ENCODE assay signal across 27 mouse cellular contexts in the genomic region with DNA sequence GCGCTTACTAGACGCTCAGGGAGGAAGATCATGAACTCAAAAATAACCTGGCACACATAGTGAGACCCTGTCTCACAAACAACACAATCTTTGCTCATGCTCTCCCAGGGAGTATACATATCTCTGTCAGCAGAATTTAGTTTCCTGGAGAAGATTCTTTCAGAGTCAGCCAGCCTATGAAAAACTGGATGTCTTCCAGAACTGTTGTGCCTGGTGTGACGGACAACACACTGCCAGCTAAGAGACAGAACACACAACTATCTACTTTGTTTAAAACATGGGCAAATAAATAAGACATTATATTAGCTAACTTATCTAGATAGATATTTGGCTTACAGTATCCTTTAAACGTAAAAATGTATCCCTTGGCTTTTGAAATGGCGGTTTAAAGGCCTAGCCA.
A peak's percentile ranks its signal among the peaks of the same experiment; 100 is the strongest.
DNase-seq lines count a peak whose midpoint lies in the region; ATAC-seq and TF ChIP-seq lines count a peak whose summit lies in the region.
"Had no signal": no experiment of that assay in that cellular context is flagged by ENCODE, and none has a peak within 500 bp of the region (broad histone marks: within the 10 kb centered on the region; RNA-seq: fewer than 3 reads in every experiment).

No protein-coding gene starts in this region.

- H3K27me3 ChIP-seq in hindbrain, postnatal 0 days (ENCODE audit: insufficient read depth, low read length) = no peaks in the 10 kb centered on the region
- no peaks in the 10 kb centered on the region for H3K27me3 ChIP-seq in hindbrain, embryonic 13.5 days
- no peaks in the 10 kb centered on the region for H3K27me3 ChIP-seq in lung, embryonic 15.5 days
- H3K27me3 ChIP-seq: forebrain, embryonic 15.5 days; heart, embryonic 12.5 days; limb, embryonic 12.5 days; liver, embryonic 15.5 days; megakaryocyte, embryonic 14.5 days; midbrain, embryonic 13.5 days had no signal

- TF ChIP-seq POLR2A in brain, embryonic 14.5 days (IDR thresholded peaks at IDR 0.05; ENCODE audit: borderline replicate concordance, extremely low read depth, insufficient read depth, insufficient read length, poor library complexity, severe bottlenecking) = no peak

- no peaks in the 10 kb centered on the region for H3K4me1 ChIP-seq in hindbrain, postnatal 0 days (ENCODE audit: insufficient read depth, low read length)
- H3K4me1 ChIP-seq in hindbrain, embryonic 13.5 days (replicated peaks) = no peaks in the 10 kb centered on the region
- H3K4me1 ChIP-seq in lung, embryonic 15.5 days = no peaks in the 10 kb centered on the region
- H3K4me1 ChIP-seq: forebrain, embryonic 15.5 days; heart, embryonic 12.5 days; limb, embryonic 12.5 days; liver, embryonic 15.5 days; midbrain, embryonic 13.5 days had no signal

- H3K4me2 ChIP-seq in hindbrain, postnatal 0 days (ENCODE audit: low read depth, low read length) = no peak overlapping the region
- no peak overlapping the region for H3K4me2 ChIP-seq in hindbrain, embryonic 13.5 days
- no peak overlapping the region for H3K4me2 ChIP-seq in lung, embryonic 15.5 days
- H3K4me2 ChIP-seq: forebrain, embryonic 15.5 days; heart, embryonic 12.5 days; hindbrain, embryonic 14.5 days; limb, embryonic 12.5 days; liver, embryonic 15.5 days; midbrain, embryonic 13.5 days had no signal

- no peak overlapping the region for H3K9ac ChIP-seq in hindbrain, postnatal 0 days (replicated peaks; ENCODE audit: low read length)
- no peak overlapping the region for H3K9ac ChIP-seq in hindbrain, embryonic 13.5 days
- H3K9ac ChIP-seq in lung, embryonic 15.5 days = no peak overlapping the region
- H3K9ac ChIP-seq: forebrain, embryonic 15.5 days; heart, embryonic 12.5 days; hindbrain, embryonic 14.5 days; limb, embryonic 12.5 days; liver, embryonic 15.5 days; midbrain, embryonic 13.5 days had no signal

- H3K36me3 ChIP-seq in hindbrain, postnatal 0 days (ENCODE audit: insufficient read depth, low read length) = no peaks in the 10 kb centered on the region
- H3K36me3 ChIP-seq in hindbrain, embryonic 13.5 days = no peaks in the 10 kb centered on the region
- no peaks in the 10 kb centered on the region for H3K36me3 ChIP-seq in lung, embryonic 15.5 days
- H3K36me3 ChIP-seq: forebrain, embryonic 15.5 days; heart, embryonic 12.5 days; limb, embryonic 12.5 days; liver, embryonic 15.5 days had no signal

- 67% methylated on average over 5 of the region's 5 CpGs for WGBS in hindbrain, postnatal 0 days
- WGBS in hindbrain, embryonic 13.5 days = 90% methylated on average over 5 of the region's 5 CpGs
- WGBS in lung, embryonic 15.5 days = 62% methylated on average over 5 of the region's 5 CpGs

- ATAC-seq in hindbrain, postnatal 0 days = 0 out of 2 replicates have a peak, but pooled peaks have one; percentile 27
- ATAC-seq in hindbrain, embryonic 13.5 days (ENCODE audit: low FRiP score) = no peak
- peak; percentile 49; the same call in 1 of the 2 replicates for ATAC-seq in lung, embryonic 15.5 days (ENCODE audit: borderline replicate concordance, extremely low read depth, low FRiP score, low TSS enrichment)
- ATAC-seq: activated CD4-positive, CD25-positive, alpha-beta regulatory T cell, adult 4 months; forebrain, embryonic 15.5 days; inflammation-experienced regulatory T-cells, adult 6 months; midbrain, embryonic 13.5 days had no signal

- TF ChIP-seq CTCF in hindbrain, postnatal 0 days (IDR thresholded peaks at IDR 0.05; ENCODE audit: low read depth) = no peak
- no peak for TF ChIP-seq CTCF in brain, embryonic 14.5 days (IDR thresholded peaks at IDR 0.05; ENCODE audit: borderline replicate concordance, extremely low read depth, insufficient read depth, insufficient read length)

- no peak overlapping the region for H3K27ac ChIP-seq in hindbrain, postnatal 0 days
- H3K27ac ChIP-seq in hindbrain, embryonic 13.5 days = no peak overlapping the region
- H3K27ac ChIP-seq in lung, embryonic 15.5 days = 0 out of 2 replicates have a peak overlapping the region, but pooled peaks have one; percentile 4
- H3K27ac ChIP-seq: forebrain, embryonic 15.5 days; gastrocnemius, adult 2 months; hindbrain, embryonic 14.5 days; left cerebral cortex, adult 2 months; limb, embryonic 12.5 days; liver, embryonic 15.5 days; midbrain, embryonic 13.5 days had no signal

- H3K9me3 ChIP-seq in hindbrain, postnatal 0 days (ENCODE audit: low read length) = no peaks in the 10 kb centered on the region
- no peaks in the 10 kb centered on the region for H3K9me3 ChIP-seq in hindbrain, embryonic 13.5 days
- H3K9me3 ChIP-seq in lung, embryonic 15.5 days = no peaks in the 10 kb centered on the region
- H3K9me3 ChIP-seq: forebrain, embryonic 15.5 days; heart, embryonic 12.5 days; limb, embryonic 12.5 days; liver, embryonic 15.5 days; megakaryocyte, embryonic 14.5 days had no signal

- no peak overlapping the region for H3K4me3 ChIP-seq in hindbrain, postnatal 0 days (ENCODE audit: low read length)
- H3K4me3 ChIP-seq in hindbrain, embryonic 13.5 days = no peak overlapping the region
- H3K4me3 ChIP-seq in lung, embryonic 15.5 days = no peak overlapping the region
- H3K4me3 ChIP-seq: forebrain, embryonic 15.5 days; gastrocnemius, adult 2 months; heart, embryonic 12.5 days; left cerebral cortex, adult 2 months; limb, embryonic 12.5 days; liver, embryonic 15.5 days; megakaryocyte, embryonic 14.5 days; midbrain, embryonic 13.5 days had no signal

- DNase-seq in hindbrain, postnatal 0 days (ENCODE audit: low spot score) = peak; percentile 22
- DNase-seq in lung, postnatal 25 days (ENCODE audit: low spot score) = no peak
- DNase-seq in adipocyte (ENCODE audit: low spot score) = peak; percentile 33
- peak; percentile 8 for DNase-seq in brain, embryonic 14.5 days (ENCODE audit: low read depth)
- DNase-seq: adrenal gland, adult 8-10 months; B cell, adult 2 months; gastrocnemius, adult 2 months; gastrocnemius, postnatal 36 days; heart, adult 18-20 months; heart, postnatal 4 days; kidney, adult 8-10 months; kidney, postnatal 10 days; lung, postnatal 36 days; retina, postnatal 1 day; right cerebral cortex, postnatal 14 days had no signal
